In the genomic region with DNA sequence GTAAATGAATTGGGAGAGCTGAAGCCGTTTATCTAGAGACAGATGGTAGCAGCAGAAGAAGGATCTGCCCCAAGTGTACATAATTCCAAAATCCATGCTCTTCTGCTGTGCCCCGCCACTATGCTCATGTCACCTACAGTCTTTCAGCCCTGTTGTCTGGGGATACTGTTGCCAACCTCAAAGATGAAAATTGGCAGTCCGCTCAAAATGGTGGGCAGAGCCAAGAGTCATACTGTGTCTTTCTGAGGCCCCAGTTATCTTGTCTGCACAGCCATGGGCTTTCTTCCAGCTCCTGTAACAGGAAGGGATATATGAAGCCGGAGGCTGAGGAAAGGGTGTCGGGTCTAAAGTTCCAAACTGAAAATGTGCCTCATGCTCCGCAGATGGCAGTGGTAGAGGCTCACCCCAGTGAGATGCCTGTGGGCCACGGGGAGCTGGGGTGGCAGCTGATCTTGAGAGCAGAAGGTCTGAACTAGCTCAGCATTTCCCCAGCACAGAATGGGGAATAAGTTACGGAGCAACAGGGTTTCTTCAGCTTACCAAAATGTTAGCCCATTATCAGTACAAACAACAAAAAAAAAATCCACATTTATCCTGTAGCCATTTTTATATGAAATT, we compare ENCODE assay signal across 12 mouse cellular contexts.
DNase-seq lines count a peak whose midpoint lies in the region; TF ChIP-seq lines count a peak whose summit lies in the region.
"Had no signal": no experiment of that assay in that cellular context is flagged by ENCODE, and none has a peak within 500 bp of the region (broad histone marks: within the 10 kb centered on the region; RNA-seq: fewer than 3 reads in every experiment).

No protein-coding gene starts in this region.

- peak; percentile 11 to 12 for DNase-seq in frontal cortex, postnatal 10 days (ENCODE audit: low spot score in 2 of 2)
- DNase-seq in frontal cortex, postnatal 14 days (ENCODE audit: low spot score in 2 of 2): no peak
- peak; percentile 7 for DNase-seq in spleen, adult 12 weeks (ENCODE audit: low spot score)
- no peak for DNase-seq in spleen, adult 18-20 months
- DNase-seq in gastrocnemius, postnatal 25 days: peak; percentile 12
- DNase-seq in yolk sac, embryonic 10.5 days (ENCODE audit: low spot score): no peak
- no peak for DNase-seq in ovary, postnatal 14 days (ENCODE audit: low spot score)
- no peak for DNase-seq in kidney, adult 2 months
- DNase-seq: B cell, adult 2 months had no signal

- H3K4me3 ChIP-seq in kidney, adult 2 months (ENCODE audit: insufficient read depth, low read depth, low read length): no peak overlapping the region
- H3K4me3 ChIP-seq: erythroblast, embryonic 14.5 days; heart, embryonic 13.5 days; kidney, embryonic 15.5 days had no signal

- no peak for TF ChIP-seq POLR2A in kidney, adult 2 months (IDR thresholded peaks at IDR 0.05; ENCODE audit: low read depth, low read length)

- TF ChIP-seq CTCF in kidney, adult 2 months (conservative IDR thresholded peaks at IDR 0.05; ENCODE audit: insufficient read depth, insufficient read length, low read depth, low read length): no peak

- 90% methylated on average over 8 of the region's 8 CpGs for WGBS in kidney, adult 2 months

- H3K36me3 ChIP-seq in kidney, adult 2 months (ENCODE audit: control insufficient read depth, insufficient read depth, low read length): no peaks in the 10 kb centered on the region
- H3K36me3 ChIP-seq: kidney, embryonic 15.5 days had no signal

- H3K27ac ChIP-seq in kidney, adult 2 months (ENCODE audit: insufficient read depth, low read depth, low read length): no peak overlapping the region
- H3K27ac ChIP-seq: heart, embryonic 13.5 days; kidney, embryonic 15.5 days had no signal

- H3K27me3 ChIP-seq in kidney, adult 2 months (replicated peaks; ENCODE audit: control insufficient read depth, insufficient read depth, low read length): no peaks in the 10 kb centered on the region
- H3K27me3 ChIP-seq: heart, embryonic 13.5 days; kidney, embryonic 15.5 days had no signal

- H3K4me1 ChIP-seq in kidney, adult 2 months (ENCODE audit: control insufficient read depth, insufficient read depth, low read length): peaks cover 8% of the 10 kb centered on the region; the same call in 1 of the 2 replicates
- H3K4me1 ChIP-seq: kidney, embryonic 15.5 days had no signal

Comparison
In these comparisons a context has a peak if more than half of its experiments do, and no peak if none do; other contexts are left out.
1. DNase-seq: peak in frontal cortex, postnatal 10 days (2 of 2), spleen, adult 12 weeks (single experiment) and gastrocnemius, postnatal 25 days (single experiment); none in frontal cortex, postnatal 14 days (0 of 2), spleen, adult 18-20 months (0 of 2), yolk sac, embryonic 10.5 days (single experiment), ovary, postnatal 14 days (single experiment) and kidney, adult 2 months (single experiment).